Mouse (Mus musculus) liver, embryonic 12.5 days (tissue): ENCODE results near the gene Fam171a2. TPM values are rescaled to one million over a fixed set of nuclear protein-coding genes. Genes with fewer than 3 reads are reported as not detected.
"Not testable (repeated sequence)": the region's sequence is repeated elsewhere in the genome, so short reads cannot be mapped to it uniquely, and the experiment has no call there.

Source experiments
- ATAC-seq: fragments of 200-750 bp; cut with Nextera tagmentation; 2 replicates; pipeline ENCODE4 v1.8.0; 2017; ENCODE audit warnings: moderate number of reproducible peaks, mild to moderate bottlenecking, moderate library complexity
- H3K27ac ChIP-seq: fragments of 300-500 bp; sonication (generic); 2 replicates; pipeline ENCODE4 v1.5.1; 2016; ENCODE audit warnings: mild to moderate bottlenecking
- H3K27me3 ChIP-seq: fragments of 300-500 bp; sonication (generic); replicated peaks from 2 replicates; pipeline ENCODE4 v1.6.1; 2016; ENCODE audit warnings: mild to moderate bottlenecking, moderate library complexity
- H3K36me3 ChIP-seq: fragments of 300-500 bp; sonication (generic); 2 replicates; pipeline ENCODE4 v1.6.1; 2016; ENCODE audit warnings: mild to moderate bottlenecking, moderate library complexity
- H3K4me1 ChIP-seq: fragments of 300-500 bp; sonication (generic); 2 replicates; pipeline ENCODE4 v1.6.1; 2016
- H3K4me2 ChIP-seq: fragments of 300-500 bp; sonication (generic); 2 replicates; pipeline ENCODE4 v1.6.1; 2016; ENCODE audit warnings: mild to moderate bottlenecking, moderate library complexity
- H3K4me3 ChIP-seq: fragments of 300-500 bp; sonication (generic); 2 replicates; pipeline ENCODE4 v1.5.1; 2016; ENCODE audit warnings: mild to moderate bottlenecking, moderate library complexity
- H3K9ac ChIP-seq: fragments of 300-500 bp; sonication (generic); 2 replicates; pipeline ENCODE4 v1.6.1; 2016; ENCODE audit warnings: mild to moderate bottlenecking, moderate library complexity
- H3K9me3 ChIP-seq: fragments of 300-500 bp; sonication (generic); replicated peaks from 2 replicates; pipeline ENCODE4 v1.6.1; 2016; ENCODE audit warnings: mild to moderate bottlenecking, moderate library complexity
- whole genome bisulfite sequencing: fragments of 180-500 bp; shearing (Covaris S2); methylation state at CpG from one replicate; pipeline ENCODE4 v1.1.7; 2016; ENCODE audit not compliant: insufficient replicate concordance; 5-methylcytosine and 5-hydroxymethylcytosine counted together
- polyA plus RNA-seq: library from polyadenylated mRNA; unstranded; fragments of >200 nt; fragmentation: Nextera tagmentation; extraction: Ambion mirVana; gene quantifications from 2 replicates; pipeline ENCODE4 v1.2.1, GENCODE M21; 2016

Gene Fam171a2
- polyA plus RNA-seq, 1 experiment from 2014 or later = 1.9 TPM

- H3K4me3 ChIP-seq = no peak overlapping the region
- no peaks in the 10 kb centered on the region for H3K36me3 ChIP-seq
- H3K4me2 ChIP-seq = no peak overlapping the region
- H3K4me1 ChIP-seq = peaks cover 16% of the 10 kb centered on the region
- H3K27ac ChIP-seq = no peak overlapping the region
- 65% methylated on average over 10 of the region's 10 CpGs for WGBS
- H3K27me3 ChIP-seq = peaks cover 60% of the 10 kb centered on the region
- H3K9ac ChIP-seq = no peak overlapping the region
- no peak for ATAC-seq
- no peaks in the 10 kb centered on the region for H3K9me3 ChIP-seq
Measured at GRCm38 (mm10) chr11:102415034-102415802, 32.3 kb downstream of the Fam171a2 start.

GRCm38 (mm10) chr11:102413059-102413458, 34.4 kb downstream of the Fam171a2 start:
- Histone ChIP-seq H3K36me3 (no peaks in the 10 kb centered on the region), H3K9me3 (no peaks in the 10 kb centered on the region), H3K27ac (no peak overlapping the region), H3K4me3 (no peak overlapping the region), H3K4me1 (peaks cover 34% of the 10 kb centered on the region), H3K9ac (no peak overlapping the region), H3K4me2 (no peak overlapping the region), H3K27me3 (peaks cover 45% of the 10 kb centered on the region)
- WGBS = 70% methylated on average over 8 of the region's 8 CpGs
- no peak for ATAC-seq

GRCm38 (mm10) chr11:102411704-102412103, 35.8 kb downstream of the Fam171a2 start:
- Histone ChIP-seq H3K27me3 (peaks cover 33% of the 10 kb centered on the region), H3K9me3 (no peaks in the 10 kb centered on the region), H3K36me3 (no peaks in the 10 kb centered on the region), H3K4me1 (peaks cover 40% of the 10 kb centered on the region), H3K27ac (peak overlapping the region; percentile 63; the same call in 1 of the 2 replicates), H3K4me2 (peak overlapping the region; percentile 36; the same call in 1 of the 2 replicates), H3K9ac (no peak overlapping the region; the same call in 1 of the 2 replicates), H3K4me3 (no peak overlapping the region; the same call in 1 of the 2 replicates)
- no peak for ATAC-seq
- 8% methylated on average over 11 of the region's 11 CpGs for WGBS

GRCm38 (mm10) chr11:102411061-102411460, 36.4 kb downstream of the Fam171a2 start:
- 68% methylated on average over 3 of the region's 3 CpGs for WGBS
- no peaks in the 10 kb centered on the region for H3K9me3 ChIP-seq
- peak overlapping the region; percentile 63 for H3K27ac ChIP-seq
- H3K4me3 ChIP-seq = no peak overlapping the region
- H3K4me1 ChIP-seq = peaks cover 46% of the 10 kb centered on the region
- peaks cover 31% of the 10 kb centered on the region for H3K27me3 ChIP-seq
- H3K9ac ChIP-seq = peak overlapping the region; percentile 28; the same call in 1 of the 2 replicates
- peaks cover under 1% of the 10 kb centered on the region; the same call in 1 of the 2 replicates for H3K36me3 ChIP-seq
- ATAC-seq = no peak
- 0 out of 2 replicates have a peak overlapping the region, but pooled peaks have one; percentile 36 for H3K4me2 ChIP-seq

- H3K27me3 ChIP-seq = peaks cover 24% of the 10 kb centered on the region
- not testable (repeated sequence) for H3K9me3 ChIP-seq, H3K4me3 ChIP-seq, H3K4me2 ChIP-seq, ATAC-seq, H3K9ac ChIP-seq, H3K36me3 ChIP-seq
- peak overlapping the region; percentile 96; the same call in 1 of the 2 replicates for H3K27ac ChIP-seq
- peaks cover 53% of the 10 kb centered on the region for H3K4me1 ChIP-seq
- 86% methylated on average over 3 of the region's 3 CpGs for WGBS
Measured at GRCm38 (mm10) chr11:102410345-102410744, 37.1 kb downstream of the Fam171a2 start.

- peak overlapping the region; percentile 91; the same call in 1 of the 2 replicates for H3K4me3 ChIP-seq
- ATAC-seq = no peak
- peak overlapping the region; percentile 96 for H3K9ac ChIP-seq
- H3K27me3 ChIP-seq = peaks cover 19% of the 10 kb centered on the region
- peak overlapping the region; percentile 96 for H3K27ac ChIP-seq
- H3K4me1 ChIP-seq = peaks cover 58% of the 10 kb centered on the region
- no peaks in the 10 kb centered on the region for H3K9me3 ChIP-seq
- H3K4me2 ChIP-seq = peak overlapping the region; percentile 83
- WGBS = 66% methylated on average over 3 of the region's 3 CpGs
- peaks cover 13% of the 10 kb centered on the region for H3K36me3 ChIP-seq
Measured at GRCm38 (mm10) chr11:102409795-102410330, 37.6 kb downstream of the Fam171a2 start.

GRCm38 (mm10) chr11:102408888-102409794, 38.3 kb downstream of the Fam171a2 start:
- H3K4me1 ChIP-seq = peaks cover 65% of the 10 kb centered on the region
- H3K9me3 ChIP-seq = no peaks in the 10 kb centered on the region
- peaks cover 20% of the 10 kb centered on the region for H3K36me3 ChIP-seq
- no peak for ATAC-seq
- H3K4me3 ChIP-seq = peak overlapping the region; percentile 91
- peak overlapping the region; percentile 96 for H3K9ac ChIP-seq
- peak overlapping the region; percentile 96 for H3K27ac ChIP-seq
- 35% methylated on average over 15 of the region's 15 CpGs for WGBS
- H3K4me2 ChIP-seq = peak overlapping the region; percentile 83
- peaks cover 12% of the 10 kb centered on the region; the same call in 1 of the 2 replicates for H3K27me3 ChIP-seq

- peak; percentile 91 for ATAC-seq
- no peaks in the 10 kb centered on the region for H3K9me3 ChIP-seq
- peak overlapping the region; percentile 91 for H3K4me3 ChIP-seq
- under 1% methylated on average over 32 of the region's 32 CpGs for WGBS
- peak overlapping the region; percentile 96 for H3K27ac ChIP-seq
- peak overlapping the region; percentile 96 for H3K9ac ChIP-seq
- peaks cover 13% of the 10 kb centered on the region for H3K27me3 ChIP-seq
- H3K36me3 ChIP-seq = peaks cover 27% of the 10 kb centered on the region
- H3K4me1 ChIP-seq = peaks cover 73% of the 10 kb centered on the region
- H3K4me2 ChIP-seq = peak overlapping the region; percentile 83
Measured at GRCm38 (mm10) chr11:102408344-102408876, 39.1 kb downstream of the Fam171a2 start.

- H3K4me3 ChIP-seq = peak within 1 kb of the TSS; percentile 91
- peaks cover 19% of the 10 kb centered on the region for H3K27me3 ChIP-seq
- under 1% methylated on average over 19 of the region's 19 CpGs for WGBS
- ATAC-seq = no peak
- H3K27ac ChIP-seq = peak within 1 kb of the TSS; percentile 96
- peak within 1 kb of the TSS; percentile 96 for H3K9ac ChIP-seq
- peaks cover 33% of the 10 kb centered on the region for H3K36me3 ChIP-seq
- H3K9me3 ChIP-seq = no peaks in the 10 kb centered on the region
- H3K4me1 ChIP-seq = peaks cover 75% of the 10 kb centered on the region
- H3K4me2 ChIP-seq = peak within 1 kb of the TSS; percentile 83
Measured at GRCm38 (mm10) chr11:102407834-102408215, 39.7 kb downstream of the Fam171a2 start, which contains the start of gene Slc25a39. Gene Slc25a39 (minus strand): TSS chr11:102407946.

GRCm38 (mm10) chr11:102406900-102407833, 40.3 kb downstream of the Fam171a2 start:
- ATAC-seq = peak; percentile 69
- Histone ChIP-seq H3K9me3 (no peaks in the 10 kb centered on the region), H3K27me3 (peaks cover 19% of the 10 kb centered on the region), H3K36me3 (peaks cover 40% of the 10 kb centered on the region), H3K9ac (peak overlapping the region; percentile 96), H3K27ac (peak overlapping the region; percentile 96), H3K4me1 (peaks cover 77% of the 10 kb centered on the region), H3K4me3 (peak overlapping the region; percentile 91), H3K4me2 (peak overlapping the region; percentile 83)
- WGBS = under 1% methylated on average over 84 of the region's 85 CpGs
